Mouse (Mus musculus) brain, embryonic 14.5 days (tissue): ENCODE measurements around the gene 1810046K07Rik.
A peak's percentile ranks its signal among the peaks of the same experiment; 100 is the strongest.

ENCODE experiments used
- CTCF ChIP-seq: fragments of 200-500 bp; IDR thresholded peaks from 2 replicates; pipeline ENCODE4 v1.5.1; 2012; ENCODE audit warnings: inconsistent platforms, mild to moderate bottlenecking, moderate library complexity, borderline replicate concordance; ENCODE audit not compliant: insufficient read depth, insufficient read length; ENCODE audit errors: extremely low read depth
- POLR2A ChIP-seq: fragments of 200-500 bp; IDR thresholded peaks from 2 replicates; pipeline ENCODE4 v1.6.1; 2012; ENCODE audit warnings: mild to moderate bottlenecking, inconsistent platforms, borderline replicate concordance; ENCODE audit not compliant: poor library complexity, insufficient read depth, insufficient read length, severe bottlenecking; ENCODE audit errors: extremely low read depth

DNA sequence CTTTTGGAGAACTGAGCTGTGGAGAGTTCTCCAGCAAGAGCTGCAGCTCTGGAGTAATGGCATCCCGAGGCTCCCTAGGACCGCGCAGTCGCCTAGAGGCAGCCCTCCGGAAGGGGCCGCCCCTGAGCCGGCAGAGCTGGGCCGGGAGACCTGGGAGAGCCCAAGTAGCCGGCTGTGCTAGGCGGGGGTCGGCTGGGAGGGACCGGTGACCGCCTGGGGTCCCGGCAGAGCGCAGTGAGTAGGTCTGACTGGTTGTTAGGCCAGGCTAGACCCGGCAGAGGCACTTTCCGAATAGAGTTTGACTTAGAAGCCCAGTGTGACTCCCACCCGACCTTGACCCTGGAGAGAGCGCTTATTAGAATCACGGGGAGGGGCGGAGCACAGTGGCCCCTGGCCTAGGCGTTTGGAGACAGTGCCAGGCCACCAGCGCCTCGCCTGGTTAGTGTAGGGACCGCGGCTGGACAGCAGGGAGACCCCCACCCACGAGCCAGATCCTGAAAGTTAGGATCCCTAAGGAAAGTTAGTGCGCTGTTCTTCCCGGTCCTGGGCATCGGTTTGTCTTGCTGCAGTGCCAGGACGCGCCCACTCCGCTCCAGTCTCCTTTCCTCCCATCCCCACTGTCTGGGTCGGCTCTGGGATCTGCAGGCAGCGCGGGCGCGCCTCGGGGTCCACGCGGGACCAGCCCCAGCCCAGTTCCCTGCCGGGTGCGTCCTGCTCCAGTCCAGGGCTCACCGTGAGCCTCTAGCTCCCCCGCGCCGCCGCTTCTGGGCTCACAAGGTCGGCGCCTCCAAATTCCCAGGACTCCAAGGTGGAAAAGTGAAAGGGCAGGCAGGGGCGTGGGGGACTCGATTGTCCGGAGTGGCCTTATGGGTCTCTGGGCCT, 50.0 kb downstream of the 1810046K07Rik start, which contains the start of gene Colca2:
- TF ChIP-seq POLR2A (0 out of 2 replicates have a peak, but pooled peaks have one; percentile 10), CTCF (peak; percentile 38; the same call in 1 of the 2 replicates)
